Mouse (Mus musculus) liver, embryonic 16.5 days (tissue): Measurements from ENCODE around the gene 2810408A11Rik. TPM values are rescaled to one million over a fixed set of nuclear protein-coding genes. Genes with fewer than 3 reads are reported as not detected.

Source experiments
- ATAC-seq: fragments of 200-750 bp; cut with Nextera tagmentation; 2 replicates; pipeline ENCODE4 v1.8.0; 2017; ENCODE audit warnings: low read depth, mild to moderate bottlenecking, moderate number of reproducible peaks, moderate library complexity
- H3K27ac ChIP-seq: fragments of 300-500 bp; sonication (generic); 2 replicates; pipeline ENCODE4 v1.5.1; 2014; ENCODE audit warnings: mild to moderate bottlenecking, low read length
- H3K27me3 ChIP-seq: fragments of 300-500 bp; sonication (generic); 2 replicates; pipeline ENCODE4 v1.6.1; 2014; ENCODE audit warnings: low read depth, low read length, mixed read lengths; ENCODE audit not compliant: control insufficient read depth, insufficient read depth
- H3K36me3 ChIP-seq: fragments of 300-500 bp; sonication (generic); 2 replicates; pipeline ENCODE4 v1.6.1; 2014; ENCODE audit warnings: mild to moderate bottlenecking; ENCODE audit not compliant: control insufficient read depth, insufficient read depth
- H3K4me1 ChIP-seq: fragments of 300-500 bp; sonication (generic); 2 replicates; pipeline ENCODE4 v1.6.1; 2014; ENCODE audit warnings: low read depth, low read length, mixed read lengths; ENCODE audit not compliant: control insufficient read depth
- H3K4me2 ChIP-seq: fragments of 300-500 bp; sonication (generic); 2 replicates; pipeline ENCODE4 v1.6.1; 2014; ENCODE audit warnings: low read depth, low read length, mixed read lengths
- H3K4me3 ChIP-seq: fragments of 300-500 bp; sonication (generic); 2 replicates; pipeline ENCODE4 v1.5.1; 2014; ENCODE audit warnings: low read depth, mild to moderate bottlenecking, low read length
- H3K9ac ChIP-seq: fragments of 300-500 bp; sonication (generic); 2 replicates; pipeline ENCODE4 v1.6.1; 2014; ENCODE audit warnings: low read depth, low read length
- H3K9me3 ChIP-seq: fragments of 300-500 bp; sonication (generic); replicated peaks from 2 replicates; pipeline ENCODE4 v1.6.1; 2016; ENCODE audit warnings: low read length; ENCODE audit not compliant: control insufficient read depth
- WGBS: fragments of 180-500 bp; shearing (Covaris S2); extraction: QIAGEN DNeasy Blood & Tissue Kit; methylation state at CpG from one replicate; pipeline ENCODE4 v1.1.7; 2014; ENCODE audit not compliant: insufficient replicate concordance; 5-methylcytosine and 5-hydroxymethylcytosine counted together
- polyA plus RNA-seq: library from polyadenylated mRNA; unstranded; fragments of >200 nt; fragmentation: Nextera tagmentation; extraction: Ambion mirVana; gene quantifications from 2 replicates; pipeline ENCODE4 v1.2.1, GENCODE M21; 2015

Gene 2810408A11Rik
- polyA plus RNA-seq, 1 experiment from 2014 or later: 0.46 TPM

DNA sequence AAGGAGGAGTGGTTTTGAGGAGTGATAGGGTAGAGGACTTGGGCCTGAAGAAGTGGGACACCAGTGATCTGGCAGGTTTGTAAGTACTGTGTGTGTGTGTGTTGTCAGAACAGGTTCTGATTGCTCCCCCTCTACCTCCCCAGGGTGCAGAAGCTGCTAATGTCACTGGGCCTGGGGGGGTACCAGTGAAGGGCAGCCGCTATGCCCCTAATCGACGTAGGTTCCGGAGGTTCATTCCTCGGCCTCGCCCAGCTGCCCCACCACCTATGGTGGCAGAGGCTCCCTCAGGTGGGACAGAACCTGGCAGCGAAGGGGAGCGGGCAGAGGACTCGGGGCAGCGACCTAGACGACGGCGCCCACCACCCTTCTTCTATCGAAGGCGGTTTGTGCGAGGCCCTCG is 38.9 kb upstream of the 2810408A11Rik start:
- H3K9ac ChIP-seq: no peak overlapping the region
- WGBS: 89% methylated on average over 17 of the region's 17 CpGs
- peaks cover 25% of the 10 kb centered on the region for H3K4me1 ChIP-seq
- no peak overlapping the region for H3K4me3 ChIP-seq
- no peaks in the 10 kb centered on the region for H3K9me3 ChIP-seq
- H3K36me3 ChIP-seq: peaks cover 17% of the 10 kb centered on the region
- ATAC-seq: no peak
- no peak overlapping the region for H3K4me2 ChIP-seq
- H3K27ac ChIP-seq: no peak overlapping the region
- H3K27me3 ChIP-seq: peaks cover 65% of the 10 kb centered on the region

DNA sequence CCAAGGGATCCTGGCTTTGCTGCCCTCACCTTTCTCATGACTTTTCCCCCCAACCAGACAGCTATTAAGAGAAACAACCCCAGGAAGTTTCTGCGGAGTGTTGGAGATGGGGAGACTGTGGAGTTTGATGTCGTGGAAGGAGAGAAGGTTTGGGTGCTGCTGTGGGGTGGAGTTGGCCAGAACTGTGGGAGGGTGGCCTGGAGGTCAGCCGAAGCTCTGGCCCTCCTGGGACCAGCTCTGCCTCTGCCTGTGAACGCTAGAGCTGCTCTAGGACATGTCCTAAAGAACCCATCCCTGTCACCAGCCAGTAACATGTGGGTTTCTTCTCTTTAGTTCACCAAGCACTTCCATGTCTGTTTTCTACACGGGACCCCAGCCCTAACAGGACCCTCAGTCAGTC is 38.4 kb upstream of the 2810408A11Rik start:
- Histone ChIP-seq H3K9me3 (no peaks in the 10 kb centered on the region), H3K27me3 (peaks cover 71% of the 10 kb centered on the region), H3K36me3 (peaks cover 12% of the 10 kb centered on the region), H3K27ac (no peak overlapping the region), H3K4me1 (peaks cover 25% of the 10 kb centered on the region), H3K4me2 (no peak overlapping the region), H3K4me3 (no peak overlapping the region), H3K9ac (no peak overlapping the region)
- ATAC-seq: no peak
- WGBS: 64% methylated on average over 5 of the region's 5 CpGs

DNA sequence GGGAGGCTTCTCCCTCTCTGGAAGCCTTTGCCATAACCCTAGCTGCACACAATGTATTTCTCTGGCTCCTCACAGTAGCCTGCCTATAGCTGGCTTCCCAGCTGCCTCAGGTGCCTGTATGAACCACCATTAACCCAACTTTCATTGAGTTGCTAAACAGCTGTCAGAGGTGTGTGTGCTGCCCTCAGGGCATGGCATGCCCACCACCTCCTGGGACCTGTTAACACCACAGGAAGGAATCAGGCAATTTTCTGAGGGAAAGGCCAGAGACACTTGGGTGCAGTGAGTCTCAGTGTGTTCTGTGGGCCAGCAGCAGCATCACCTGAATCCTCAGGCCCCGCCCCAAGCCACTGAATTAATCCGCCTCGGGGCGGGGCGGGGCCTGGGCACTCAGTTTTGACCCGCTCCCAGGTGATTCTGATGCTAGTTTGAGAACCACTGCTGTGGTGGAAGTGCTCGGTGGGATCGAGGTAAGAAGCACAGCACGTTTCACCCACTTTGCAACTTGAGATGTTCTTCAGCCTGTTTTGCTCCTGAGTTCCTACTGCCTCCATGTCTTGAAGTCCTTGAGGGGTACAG is 37.7 kb upstream of the 2810408A11Rik start:
- ATAC-seq: no peak
- Histone ChIP-seq H3K4me2 (no peak overlapping the region), H3K36me3 (peaks cover 6% of the 10 kb centered on the region), H3K9ac (no peak overlapping the region), H3K4me3 (no peak overlapping the region), H3K27me3 (peaks cover 71% of the 10 kb centered on the region), H3K9me3 (no peaks in the 10 kb centered on the region), H3K4me1 (peaks cover 25% of the 10 kb centered on the region), H3K27ac (no peak overlapping the region)
- 37% methylated on average over 9 of the region's 9 CpGs for WGBS

DNA sequence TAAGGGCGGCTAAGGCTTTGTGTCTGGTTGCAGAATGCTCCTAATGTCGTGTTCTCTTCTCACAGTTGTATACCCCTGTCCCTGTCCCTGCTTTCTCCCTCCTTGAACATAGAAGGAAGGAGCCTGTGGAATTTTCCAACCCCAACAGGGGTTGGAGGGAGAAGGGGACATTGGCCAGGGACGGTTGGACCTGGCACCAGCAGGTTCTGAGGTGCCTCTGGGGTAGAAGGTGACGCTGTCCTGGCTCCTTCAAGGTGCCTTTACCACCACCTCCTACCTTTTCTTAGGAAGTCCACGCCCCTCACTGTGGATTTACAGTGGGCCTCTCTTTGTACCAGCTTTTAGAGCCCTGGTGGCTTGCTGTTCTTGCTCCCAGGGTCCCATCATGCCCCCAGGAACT is 37.0 kb upstream of the 2810408A11Rik start:
- no peak overlapping the region for H3K4me3 ChIP-seq
- H3K9me3 ChIP-seq: no peaks in the 10 kb centered on the region
- H3K4me2 ChIP-seq: no peak overlapping the region
- no peak for ATAC-seq
- 63% methylated on average over 5 of the region's 5 CpGs for WGBS
- H3K9ac ChIP-seq: no peak overlapping the region
- H3K4me1 ChIP-seq: peaks cover 25% of the 10 kb centered on the region
- no peak overlapping the region for H3K27ac ChIP-seq
- peaks cover 67% of the 10 kb centered on the region for H3K27me3 ChIP-seq
- no peaks in the 10 kb centered on the region for H3K36me3 ChIP-seq

GRCm38 (mm10) chr11:69937385-69937784 is 36.6 kb upstream of the 2810408A11Rik start:
- Histone ChIP-seq H3K4me3 (no peak overlapping the region), H3K9me3 (no peaks in the 10 kb centered on the region), H3K4me1 (peaks cover 25% of the 10 kb centered on the region), H3K9ac (no peak overlapping the region), H3K27me3 (peaks cover 63% of the 10 kb centered on the region), H3K27ac (no peak overlapping the region), H3K36me3 (no peaks in the 10 kb centered on the region), H3K4me2 (no peak overlapping the region)
- 31% methylated on average over 4 of the region's 4 CpGs for WGBS
- ATAC-seq: no peak

- peaks cover 63% of the 10 kb centered on the region for H3K27me3 ChIP-seq
- H3K9me3 ChIP-seq: no peaks in the 10 kb centered on the region
- 43% methylated on average over 9 of the region's 9 CpGs for WGBS
- no peak overlapping the region; the same call in 1 of the 2 replicates for H3K4me3 ChIP-seq
- no peak for ATAC-seq
- no peak overlapping the region for H3K27ac ChIP-seq
- H3K9ac ChIP-seq: no peak overlapping the region
- no peaks in the 10 kb centered on the region for H3K36me3 ChIP-seq
- H3K4me1 ChIP-seq: peaks cover 25% of the 10 kb centered on the region
- no peak overlapping the region for H3K4me2 ChIP-seq
These were observed 36.0 kb upstream of the 2810408A11Rik start for GRCm38 (mm10) chr11:69936714-69937347.

DNA sequence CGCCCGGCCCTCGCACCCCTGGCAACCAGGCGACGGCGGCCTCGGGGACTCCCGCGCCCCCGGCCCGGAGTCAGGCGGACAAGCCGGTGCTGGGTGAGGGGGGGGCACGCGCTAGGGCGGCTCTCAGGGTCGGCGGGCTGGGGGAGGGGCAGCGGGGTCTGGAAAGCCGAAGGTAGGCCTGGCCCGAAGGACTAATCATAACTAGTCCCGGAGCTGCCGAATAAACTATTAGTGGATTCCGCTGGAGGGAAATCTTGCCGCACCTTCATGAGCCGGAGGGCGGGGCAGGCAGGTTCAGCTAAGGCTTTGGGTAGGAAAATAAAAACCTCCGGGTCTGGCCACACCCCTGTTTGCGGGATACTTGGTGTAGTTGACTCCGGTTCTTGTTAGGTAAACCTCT is 35.4 kb upstream of the 2810408A11Rik start:
- no peaks in the 10 kb centered on the region for H3K9me3 ChIP-seq
- 1% methylated on average over 29 of the region's 30 CpGs for WGBS

GRCm38 (mm10) chr11:69935137-69935879 is 34.5 kb upstream of the 2810408A11Rik start, which contains the start of gene Ybx2:
Gene Ybx2, plus strand, starts transcription at chr11:69935796.
- no peak within 1 kb of the TSS for H3K27ac ChIP-seq
- peaks cover 25% of the 10 kb centered on the region for H3K4me1 ChIP-seq
- peak within 1 kb of the TSS; percentile 95 for H3K4me2 ChIP-seq
- H3K27me3 ChIP-seq: peaks cover 59% of the 10 kb centered on the region
- ATAC-seq: peak; percentile 81
- peak within 1 kb of the TSS; percentile 64 for H3K4me3 ChIP-seq
- H3K9me3 ChIP-seq: no peaks in the 10 kb centered on the region
- 3% methylated on average over 45 of the region's 62 CpGs for WGBS
- peak within 1 kb of the TSS; percentile 54 for H3K9ac ChIP-seq
- no peaks in the 10 kb centered on the region for H3K36me3 ChIP-seq

More for the DNA sequence above, 35.4 kb upstream of the 2810408A11Rik start:
- peak overlapping the region; percentile 64 for H3K4me3 ChIP-seq
- no peak overlapping the region for H3K27ac ChIP-seq
- peak overlapping the region; percentile 95 for H3K4me2 ChIP-seq
- H3K27me3 ChIP-seq: peaks cover 63% of the 10 kb centered on the region
- peaks cover 25% of the 10 kb centered on the region for H3K4me1 ChIP-seq
- no peaks in the 10 kb centered on the region for H3K36me3 ChIP-seq
- peak overlapping the region; percentile 54; the same call in 1 of the 2 replicates for H3K9ac ChIP-seq
- no peak for ATAC-seq

GRCm38 (mm10) chr11:69934681-69935080 is 33.9 kb upstream of the 2810408A11Rik start:
- Histone ChIP-seq H3K9me3 (no peaks in the 10 kb centered on the region), H3K4me3 (peak overlapping the region; percentile 27; the same call in 1 of the 2 replicates), H3K9ac (no peak overlapping the region), H3K27me3 (peaks cover 52% of the 10 kb centered on the region), H3K4me1 (peaks cover 25% of the 10 kb centered on the region), H3K36me3 (no peaks in the 10 kb centered on the region), H3K4me2 (peak overlapping the region; percentile 95), H3K27ac (no peak overlapping the region)
- 11% methylated on average over 6 of the region's 6 CpGs for WGBS
- no peak for ATAC-seq
